Mouse (Mus musculus): ENCODE results near the gene Mrpl38. TPM values are rescaled to one million over a fixed set of nuclear protein-coding genes. Genes with fewer than 3 reads are reported as not detected.

The Mrpl38 gene
- polyA plus RNA-seq, 1 experiment from 2014 or later, result 119 TPM

DNA sequence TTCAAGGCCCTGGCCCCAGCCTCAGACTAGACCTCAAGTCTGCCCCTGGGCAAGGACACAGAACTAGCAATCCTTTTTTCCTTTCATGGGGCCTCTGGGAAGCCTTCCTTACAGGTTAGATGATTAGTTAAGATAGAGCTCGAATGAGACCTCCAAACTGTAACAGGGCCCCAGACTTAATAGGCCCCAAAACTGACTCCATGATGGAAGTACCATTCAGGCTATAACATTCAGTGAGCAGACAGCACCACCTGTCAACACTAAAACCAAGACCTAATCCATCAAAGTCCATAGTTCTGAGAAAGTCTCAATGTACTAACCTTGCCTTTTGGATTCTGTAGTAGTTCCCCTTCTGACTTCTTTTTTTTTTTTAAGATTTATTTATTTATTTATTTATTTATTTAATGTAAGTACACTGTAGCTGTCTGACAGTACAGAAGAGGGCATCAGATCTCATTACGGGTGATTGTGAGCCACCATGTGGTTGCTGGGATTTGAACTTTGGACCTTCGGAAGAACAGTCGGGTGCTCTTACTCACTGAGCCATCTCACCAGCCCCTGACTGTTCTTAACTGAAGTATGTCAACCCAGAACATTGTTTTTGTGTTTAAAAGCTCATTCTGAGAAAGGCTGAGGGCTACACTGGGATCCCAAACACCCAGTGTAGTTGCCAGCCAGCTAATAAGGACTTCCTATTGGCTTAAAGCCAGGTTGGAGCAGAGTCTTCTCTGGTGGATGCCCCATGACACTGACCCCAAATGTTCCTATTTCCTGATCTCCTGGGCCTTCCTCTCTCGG, 31.5 kb upstream of the Mrpl38 start:
- no peak for ATAC-seq (ENCODE audit: low FRiP score, low TSS enrichment)
- Histone ChIP-seq H3K36me3 (ENCODE audit: insufficient read depth, low read length) (peaks cover 25% of the 10 kb centered on the region), H3K4me2 (replicated peaks; ENCODE audit: low read depth, low read length) (no peak overlapping the region), H3K4me3 (ENCODE audit: low read length) (no peak overlapping the region), H3K27me3 (ENCODE audit: insufficient read depth, low read length) (no peaks in the 10 kb centered on the region), H3K4me1 (ENCODE audit: insufficient read depth, low read length) (peaks cover 15% of the 10 kb centered on the region), H3K9ac (replicated peaks; ENCODE audit: low read length) (no peak overlapping the region), H3K27ac (ENCODE audit: low read length) (peak overlapping the region; percentile 60), H3K9me3 (ENCODE audit: low read length) (no peaks in the 10 kb centered on the region)
- 78% methylated on average over 5 of the region's 5 CpGs for WGBS

DNA sequence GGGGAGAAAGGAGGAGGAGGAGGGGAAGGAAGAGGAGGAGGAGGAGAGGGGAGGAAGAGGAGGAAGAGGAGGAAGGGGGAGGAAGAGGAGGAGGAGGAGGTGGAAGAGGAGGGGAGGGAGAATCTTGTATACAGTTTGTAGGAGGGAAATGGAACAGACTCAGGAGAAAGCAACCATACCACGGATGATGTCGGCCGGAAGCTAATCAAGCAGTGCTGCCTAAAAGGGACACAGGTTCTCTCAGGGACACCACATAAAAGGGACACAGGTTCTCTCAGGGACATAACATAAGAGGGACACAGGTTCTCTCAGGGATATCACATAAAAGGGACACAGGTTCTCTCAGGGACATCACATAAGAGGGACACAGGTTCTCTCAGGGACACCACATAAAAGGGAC, 30.5 kb upstream of the Mrpl38 start:
- Histone ChIP-seq H3K4me1 (ENCODE audit: insufficient read depth, low read length) (peaks cover 15% of the 10 kb centered on the region), H3K4me2 (replicated peaks; ENCODE audit: low read depth, low read length) (no peak overlapping the region), H3K36me3 (ENCODE audit: insufficient read depth, low read length) (peaks cover 19% of the 10 kb centered on the region), H3K27me3 (ENCODE audit: insufficient read depth, low read length) (no peaks in the 10 kb centered on the region), H3K9me3 (ENCODE audit: low read length) (no peaks in the 10 kb centered on the region), H3K9ac (replicated peaks; ENCODE audit: low read length) (no peak overlapping the region), H3K4me3 (ENCODE audit: low read length) (no peak overlapping the region), H3K27ac (ENCODE audit: low read length) (no peak overlapping the region)
- WGBS, result 84% methylated on average over 3 of the region's 3 CpGs
- no peak for ATAC-seq (ENCODE audit: low FRiP score, low TSS enrichment)

DNA sequence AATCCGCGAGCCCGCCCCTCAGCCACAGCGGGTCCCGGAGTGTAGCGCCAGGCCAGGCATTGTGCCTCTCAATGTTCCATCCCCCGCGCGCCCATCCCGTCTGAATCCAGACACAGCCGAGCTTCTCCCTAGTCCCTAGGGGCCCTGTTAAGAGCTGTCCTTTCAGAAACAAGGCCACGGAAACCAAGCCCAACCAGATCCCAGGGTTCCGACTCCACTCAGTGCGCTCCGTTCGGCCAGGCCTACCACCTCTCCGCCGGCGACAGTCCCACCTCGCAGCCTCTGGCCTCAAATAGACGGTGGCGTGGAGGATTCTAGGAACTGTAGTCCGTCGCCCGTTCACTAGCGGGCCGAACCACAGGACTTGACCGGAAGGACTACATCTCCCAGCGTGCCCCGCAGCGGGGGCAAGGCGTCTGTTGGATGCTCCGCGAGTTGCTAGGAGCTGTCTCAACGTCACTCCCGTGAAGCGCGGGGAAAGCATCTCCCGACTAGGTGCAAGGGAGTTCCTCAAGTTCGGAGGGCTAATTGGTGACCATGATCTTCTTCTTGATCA, 29.3 kb upstream of the Mrpl38 start, which contains the start of gene Fbf1:
Gene Fbf1, minus strand, starts transcription at position 283 of the 556 bp plus-strand sequence.
- Histone ChIP-seq H3K9ac (replicated peaks; ENCODE audit: low read length) (peak within 1 kb of the TSS; percentile 95), H3K9me3 (ENCODE audit: low read length) (no peaks in the 10 kb centered on the region), H3K27ac (ENCODE audit: low read length) (peak within 1 kb of the TSS; percentile 95), H3K4me3 (ENCODE audit: low read length) (peak within 1 kb of the TSS; percentile 79), H3K4me2 (replicated peaks; ENCODE audit: low read depth, low read length) (peak within 1 kb of the TSS; percentile 92), H3K27me3 (ENCODE audit: insufficient read depth, low read length) (no peaks in the 10 kb centered on the region), H3K4me1 (ENCODE audit: insufficient read depth, low read length) (peaks cover 26% of the 10 kb centered on the region), H3K36me3 (ENCODE audit: insufficient read depth, low read length) (peaks cover 7% of the 10 kb centered on the region)
- 0% methylated on average over 40 of the region's 40 CpGs for WGBS
- ATAC-seq (ENCODE audit: low FRiP score, low TSS enrichment), result peak; percentile 96

DNA sequence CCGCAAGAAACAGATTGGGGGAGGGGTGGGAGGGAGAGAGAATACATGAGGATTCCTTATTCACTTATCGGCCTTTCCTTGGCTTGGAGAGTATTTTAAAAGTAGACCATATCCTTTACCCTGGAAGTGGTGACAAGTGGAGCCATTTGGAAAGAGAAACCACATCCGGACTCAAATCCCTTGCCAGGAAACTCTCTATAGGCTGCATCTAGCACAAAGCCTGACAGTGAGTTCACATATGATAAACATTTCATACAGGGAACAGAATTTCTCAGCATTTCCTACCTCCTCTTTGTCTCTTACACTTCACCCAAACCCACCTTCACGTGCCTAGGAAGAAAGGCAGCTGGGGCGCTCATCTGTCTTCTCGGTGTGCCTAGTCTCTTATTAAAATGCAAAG, 28.6 kb upstream of the Mrpl38 start:
- H3K27me3 ChIP-seq (ENCODE audit: insufficient read depth, low read length), result no peaks in the 10 kb centered on the region
- peaks cover 30% of the 10 kb centered on the region for H3K4me1 ChIP-seq (ENCODE audit: insufficient read depth, low read length)
- H3K4me2 ChIP-seq (replicated peaks; ENCODE audit: low read depth, low read length), result peak overlapping the region; percentile 92
- H3K4me3 ChIP-seq (ENCODE audit: low read length), result peak overlapping the region; percentile 79
- WGBS, result 5% methylated on average over 6 of the region's 6 CpGs
- H3K9ac ChIP-seq (replicated peaks; ENCODE audit: low read length), result peak overlapping the region; percentile 95
- peak overlapping the region; percentile 95 for H3K27ac ChIP-seq (ENCODE audit: low read length)
- peaks cover 3% of the 10 kb centered on the region; the same call in 1 of the 2 replicates for H3K36me3 ChIP-seq (ENCODE audit: insufficient read depth, low read length)
- no peak for ATAC-seq (ENCODE audit: low FRiP score, low TSS enrichment)
- H3K9me3 ChIP-seq (ENCODE audit: low read length), result no peaks in the 10 kb centered on the region

DNA sequence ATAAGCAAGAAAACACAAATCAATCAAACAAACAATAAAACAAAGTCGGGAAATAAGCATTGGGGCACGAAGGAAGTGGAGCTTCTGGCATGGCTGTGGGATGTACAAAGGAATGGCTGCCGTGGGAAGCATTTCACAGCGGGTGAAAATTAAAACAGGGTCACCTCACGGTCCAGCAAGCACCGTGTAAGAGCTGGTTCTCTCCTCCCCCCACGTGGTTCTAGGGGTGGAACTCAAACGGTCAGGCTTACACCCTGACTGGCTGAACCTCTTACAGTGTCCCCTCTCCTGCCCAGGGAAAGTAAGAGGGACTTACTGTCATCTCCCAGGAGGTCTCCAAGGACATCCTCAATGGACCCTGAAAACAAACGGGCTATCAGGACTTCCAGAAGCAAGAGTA, 24.3 kb upstream of the Mrpl38 start:
- Histone ChIP-seq H3K9ac (replicated peaks; ENCODE audit: low read length) (no peak overlapping the region), H3K36me3 (ENCODE audit: insufficient read depth, low read length) (peaks cover 7% of the 10 kb centered on the region; the same call in 1 of the 2 replicates), H3K4me1 (ENCODE audit: insufficient read depth, low read length) (peaks cover 23% of the 10 kb centered on the region), H3K27ac (ENCODE audit: low read length) (peak overlapping the region; percentile 44), H3K4me2 (replicated peaks; ENCODE audit: low read depth, low read length) (peak overlapping the region; percentile 5; the same call in 1 of the 2 replicates), H3K27me3 (ENCODE audit: insufficient read depth, low read length) (no peaks in the 10 kb centered on the region), H3K9me3 (ENCODE audit: low read length) (no peaks in the 10 kb centered on the region), H3K4me3 (ENCODE audit: low read length) (no peak overlapping the region)
- 21% methylated on average over 9 of the region's 9 CpGs for WGBS
- peak; percentile 86 for ATAC-seq (ENCODE audit: low FRiP score, low TSS enrichment)

DNA sequence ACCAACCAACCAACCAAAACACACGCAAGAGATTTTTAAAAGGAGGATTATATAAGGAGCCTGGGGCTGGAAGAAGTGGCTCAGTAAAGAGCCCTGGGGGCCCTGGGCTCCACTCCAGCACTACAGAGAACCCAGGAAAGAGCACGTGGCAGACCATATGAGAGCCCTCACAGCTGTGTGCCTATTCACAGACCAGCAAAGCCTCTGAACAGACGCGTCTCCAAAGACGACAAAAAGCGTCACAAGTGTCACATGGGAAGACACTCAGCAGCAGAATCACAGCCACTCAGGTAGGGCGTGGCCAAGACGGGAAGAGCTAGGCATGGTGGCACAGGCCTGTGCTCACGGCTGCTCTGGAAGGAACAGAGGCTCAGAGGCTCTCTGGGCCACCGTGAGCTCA, 23.5 kb upstream of the Mrpl38 start:
- H3K9me3 ChIP-seq (ENCODE audit: low read length), result no peaks in the 10 kb centered on the region
- H3K27me3 ChIP-seq (ENCODE audit: insufficient read depth, low read length), result no peaks in the 10 kb centered on the region
- no peak overlapping the region for H3K4me3 ChIP-seq (ENCODE audit: low read length)
- 81% methylated on average over 10 of the region's 10 CpGs for WGBS
- H3K4me2 ChIP-seq (replicated peaks; ENCODE audit: low read depth, low read length), result no peak overlapping the region
- peaks cover 23% of the 10 kb centered on the region for H3K4me1 ChIP-seq (ENCODE audit: insufficient read depth, low read length)
- H3K9ac ChIP-seq (replicated peaks; ENCODE audit: low read length), result no peak overlapping the region
- no peak overlapping the region for H3K27ac ChIP-seq (ENCODE audit: low read length)
- ATAC-seq (ENCODE audit: low FRiP score, low TSS enrichment), result no peak
- peaks cover 15% of the 10 kb centered on the region; the same call in 1 of the 2 replicates for H3K36me3 ChIP-seq (ENCODE audit: insufficient read depth, low read length)

DNA sequence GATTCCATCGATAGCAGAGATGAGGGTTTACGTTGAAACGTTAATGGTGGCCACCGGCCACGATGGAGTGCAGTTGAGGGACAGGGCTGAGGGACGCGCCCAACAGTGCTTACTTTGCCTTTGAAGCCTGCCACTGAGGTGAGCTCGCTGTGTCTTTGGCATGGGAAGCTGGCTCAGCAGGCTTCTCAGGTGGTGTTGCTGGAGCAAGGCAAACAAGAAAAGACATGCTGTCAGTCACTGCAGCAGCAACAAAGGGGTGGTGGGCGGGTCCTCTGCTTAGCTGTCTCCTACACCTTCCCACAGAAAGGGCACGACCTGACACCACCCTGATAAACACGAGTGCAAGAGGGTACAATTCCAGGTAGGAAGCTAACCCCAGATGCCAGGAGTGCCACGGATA, 22.6 kb upstream of the Mrpl38 start:
- Histone ChIP-seq H3K4me3 (ENCODE audit: low read length) (no peak overlapping the region), H3K27me3 (ENCODE audit: insufficient read depth, low read length) (no peaks in the 10 kb centered on the region), H3K36me3 (ENCODE audit: insufficient read depth, low read length) (peaks cover 15% of the 10 kb centered on the region; the same call in 1 of the 2 replicates), H3K4me2 (replicated peaks; ENCODE audit: low read depth, low read length) (no peak overlapping the region), H3K4me1 (ENCODE audit: insufficient read depth, low read length) (peaks cover 15% of the 10 kb centered on the region), H3K9me3 (ENCODE audit: low read length) (no peaks in the 10 kb centered on the region), H3K9ac (replicated peaks; ENCODE audit: low read length) (no peak overlapping the region), H3K27ac (ENCODE audit: low read length) (no peak overlapping the region)
- WGBS, result 65% methylated on average over 12 of the region's 12 CpGs
- ATAC-seq (ENCODE audit: low FRiP score, low TSS enrichment), result no peak

DNA sequence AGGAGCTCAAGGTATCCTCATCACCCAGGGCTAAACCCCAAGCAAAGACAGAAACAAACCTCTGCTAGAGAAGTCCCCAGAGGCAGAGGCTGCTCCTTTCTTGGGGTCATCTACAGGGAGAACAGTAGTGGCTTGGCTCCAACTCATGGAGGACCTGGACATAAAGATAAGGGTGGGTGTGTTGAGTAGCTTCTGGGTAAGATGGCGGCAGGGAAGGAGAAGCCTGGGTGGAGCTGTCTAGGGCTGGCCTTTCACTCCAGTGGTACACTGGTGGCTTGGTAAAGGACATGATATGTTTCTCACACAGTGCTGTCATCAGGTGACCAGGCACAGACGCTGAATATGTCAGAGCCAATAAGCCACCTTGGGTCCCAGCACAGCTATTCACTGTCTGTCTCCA, 12.3 kb upstream of the Mrpl38 start:
- Histone ChIP-seq H3K4me3 (ENCODE audit: low read length) (no peak overlapping the region), H3K27me3 (ENCODE audit: insufficient read depth, low read length) (no peaks in the 10 kb centered on the region), H3K9me3 (ENCODE audit: low read length) (no peaks in the 10 kb centered on the region), H3K9ac (replicated peaks; ENCODE audit: low read length) (no peak overlapping the region), H3K4me1 (ENCODE audit: insufficient read depth, low read length) (no peaks in the 10 kb centered on the region), H3K36me3 (ENCODE audit: insufficient read depth, low read length) (peaks cover 89% of the 10 kb centered on the region), H3K27ac (ENCODE audit: low read length) (no peak overlapping the region), H3K4me2 (replicated peaks; ENCODE audit: low read depth, low read length) (no peak overlapping the region)
- ATAC-seq (ENCODE audit: low FRiP score, low TSS enrichment), result no peak
- WGBS, result 97% methylated on average over 2 of the region's 2 CpGs

DNA sequence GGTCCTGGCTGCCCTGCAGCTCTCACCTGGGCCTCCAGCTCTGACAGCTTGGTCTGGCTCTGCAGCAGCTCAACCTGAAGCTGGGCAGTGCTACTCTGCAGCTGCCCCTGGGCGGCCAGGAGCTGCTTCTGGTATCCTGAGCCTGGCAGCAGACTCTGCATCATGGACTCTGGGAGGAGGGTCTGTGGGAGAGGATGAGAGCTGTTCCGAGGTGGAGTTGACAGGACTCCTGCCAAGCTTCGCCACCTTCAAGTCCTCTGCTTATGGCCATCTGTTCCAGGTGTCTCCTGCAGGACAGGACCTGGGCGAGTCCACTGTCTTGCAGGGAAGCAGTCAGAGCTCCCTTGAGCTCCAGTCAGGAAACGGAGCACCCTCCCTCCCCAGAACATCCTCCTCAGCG, 10.7 kb upstream of the Mrpl38 start:
- WGBS, result 88% methylated on average over 6 of the region's 6 CpGs

DNA sequence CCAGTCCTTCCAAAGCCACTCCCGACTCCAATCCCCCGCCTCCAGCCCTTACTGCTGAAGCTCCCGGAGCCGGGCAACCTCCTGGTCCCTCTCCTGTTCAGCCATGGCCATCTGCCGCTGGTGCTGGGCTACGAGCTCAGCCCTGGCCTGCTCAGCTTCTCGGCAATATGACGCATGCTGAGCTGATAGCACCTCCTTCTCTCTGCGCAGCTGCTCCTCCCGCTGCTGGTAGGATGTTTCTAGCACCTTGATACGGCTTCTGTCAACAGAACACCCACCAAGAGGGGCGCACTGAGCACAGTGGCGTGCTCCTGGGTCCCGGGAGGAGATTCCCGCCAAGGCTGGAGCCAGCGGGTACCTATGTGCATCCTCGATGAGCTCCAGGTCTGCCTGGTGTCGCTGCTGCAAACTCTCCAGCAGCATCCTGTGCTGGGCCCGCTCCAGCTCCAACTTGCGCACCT, 10.1 kb upstream of the Mrpl38 start:
- Histone ChIP-seq H3K9ac (replicated peaks; ENCODE audit: low read length) (no peak overlapping the region), H3K9me3 (ENCODE audit: low read length) (no peaks in the 10 kb centered on the region), H3K4me1 (ENCODE audit: insufficient read depth, low read length) (no peaks in the 10 kb centered on the region), H3K27me3 (ENCODE audit: insufficient read depth, low read length) (no peaks in the 10 kb centered on the region), H3K27ac (ENCODE audit: low read length) (no peak overlapping the region), H3K36me3 (ENCODE audit: insufficient read depth, low read length) (peaks cover 87% of the 10 kb centered on the region), H3K4me2 (replicated peaks; ENCODE audit: low read depth, low read length) (no peak overlapping the region), H3K4me3 (ENCODE audit: low read length) (no peak overlapping the region)
- 58% methylated on average over 20 of the region's 20 CpGs for WGBS
- no peak for ATAC-seq (ENCODE audit: low FRiP score, low TSS enrichment)

More for the DNA sequence above, 10.7 kb upstream of the Mrpl38 start:
- ATAC-seq (ENCODE audit: low FRiP score, low TSS enrichment), result no peak
- no peak overlapping the region for H3K9ac ChIP-seq (replicated peaks; ENCODE audit: low read length)
- no peaks in the 10 kb centered on the region for H3K27me3 ChIP-seq (ENCODE audit: insufficient read depth, low read length)
- H3K9me3 ChIP-seq (ENCODE audit: low read length), result no peaks in the 10 kb centered on the region
- no peak overlapping the region for H3K4me3 ChIP-seq (ENCODE audit: low read length)
- H3K4me1 ChIP-seq (ENCODE audit: insufficient read depth, low read length), result no peaks in the 10 kb centered on the region
- no peak overlapping the region for H3K27ac ChIP-seq (ENCODE audit: low read length)
- H3K4me2 ChIP-seq (replicated peaks; ENCODE audit: low read depth, low read length), result no peak overlapping the region
- peaks cover 89% of the 10 kb centered on the region for H3K36me3 ChIP-seq (ENCODE audit: insufficient read depth, low read length)
